Mouse (Mus musculus) midbrain, embryonic 14.5 days (tissue): ENCODE data around the gene Tnn. TPM values are rescaled to one million over a fixed set of nuclear protein-coding genes. Genes with fewer than 3 reads are reported as not detected.

Experiments used
- ATAC-seq: fragments of 200-750 bp; cut with Nextera tagmentation; 2 replicates; pipeline ENCODE4 v1.8.0; 2017; ENCODE audit warnings: moderate number of reproducible peaks, moderate library complexity; ENCODE audit not compliant: low FRiP score, low TSS enrichment
- DNase-seq: peaks from one replicate; pipeline ENCODE4 v3.0.0-alpha.2; 2015
- H3K27ac ChIP-seq: fragments of 300-500 bp; sonication (generic); replicated peaks from 2 replicates; pipeline ENCODE4 v1.5.1; 2014; ENCODE audit warnings: mild to moderate bottlenecking, low read depth, low read length, moderate library complexity
- H3K27me3 ChIP-seq: fragments of 300-500 bp; sonication (generic); 2 replicates; pipeline ENCODE4 v1.6.1; 2014; ENCODE audit warnings: low read length, control low read depth, mixed read lengths; ENCODE audit not compliant: control insufficient read depth, insufficient read depth
- H3K36me3 ChIP-seq: fragments of 300-500 bp; sonication (generic); 2 replicates; pipeline ENCODE4 v1.6.1; 2014; ENCODE audit warnings: low read length, control low read depth; ENCODE audit not compliant: control insufficient read depth, insufficient read depth
- H3K4me1 ChIP-seq: fragments of 300-500 bp; sonication (generic); 2 replicates; pipeline ENCODE4 v1.6.1; 2014; ENCODE audit warnings: mild to moderate bottlenecking, antibody characterized with exemption, low read length, control low read depth; ENCODE audit not compliant: control insufficient read depth, insufficient read depth
- H3K4me2 ChIP-seq: fragments of 300-500 bp; sonication (generic); 2 replicates; pipeline ENCODE4 v1.6.1; 2014; ENCODE audit warnings: mild to moderate bottlenecking, low read length, moderate library complexity
- H3K4me3 ChIP-seq: fragments of 300-500 bp; sonication (generic); replicated peaks from 2 replicates; pipeline ENCODE4 v1.5.1; 2014; ENCODE audit warnings: low read depth, low read length
- H3K9ac ChIP-seq: fragments of 300-500 bp; sonication (generic); replicated peaks from 2 replicates; pipeline ENCODE4 v1.6.1; 2014; ENCODE audit warnings: mild to moderate bottlenecking, low read length, moderate library complexity
- H3K9me3 ChIP-seq: fragments of 300-500 bp; sonication (generic); 2 replicates; pipeline ENCODE4 v1.6.1; 2016; ENCODE audit warnings: low read length, control low read depth, mixed read lengths; ENCODE audit not compliant: control insufficient read depth
- WGBS: fragments of 180-500 bp; shearing (Covaris S2); extraction: QIAGEN DNeasy Blood & Tissue Kit; methylation state at CpG from one replicate; pipeline ENCODE4 v1.1.7; 2014; 5-methylcytosine and 5-hydroxymethylcytosine counted together
- polyA plus RNA-seq: library from polyadenylated mRNA; unstranded; fragments of >200 nt; fragmentation: Nextera tagmentation; extraction: Ambion mirVana; gene quantifications from 2 replicates; pipeline ENCODE4 v1.2.1, GENCODE M21; 2014

Tnn gene
- polyA plus RNA-seq, 1 experiment from 2014 or later: 0.04 TPM

DNA sequence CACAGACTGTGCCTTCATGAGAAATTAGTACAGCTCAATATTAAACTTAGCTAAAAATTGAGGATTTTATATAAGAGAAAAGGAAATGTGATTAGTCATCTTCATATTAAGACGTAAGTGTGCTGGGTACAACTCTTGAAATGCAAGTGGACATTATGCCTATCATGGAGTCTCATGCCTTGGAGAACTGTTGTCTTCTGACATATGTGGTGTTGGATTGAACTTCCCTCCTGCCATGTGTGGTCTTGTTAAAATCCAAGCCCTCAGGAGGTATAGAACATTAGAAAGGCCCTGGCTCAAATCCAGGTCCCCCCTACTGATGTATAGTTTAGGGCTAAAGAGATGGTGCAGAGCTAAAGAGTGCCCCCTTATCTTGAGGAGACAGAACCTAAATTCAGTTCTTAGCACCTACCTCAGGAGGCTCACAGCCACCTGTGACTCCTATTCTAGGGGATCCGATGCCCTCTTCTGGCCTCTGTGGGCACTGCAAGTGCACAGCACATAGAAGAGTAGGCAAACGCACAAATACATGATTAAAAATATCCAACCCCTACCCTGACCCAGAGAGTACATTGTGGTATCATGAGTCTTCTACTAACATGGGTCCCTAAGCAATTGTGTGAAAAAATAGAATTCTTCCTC is 91.5 kb downstream of the Tnn start:
- Histone ChIP-seq H3K4me3 (no peak overlapping the region), H3K36me3 (no peaks in the 10 kb centered on the region), H3K9me3 (peaks cover under 1% of the 10 kb centered on the region; the same call in 1 of the 2 replicates), H3K27me3 (no peaks in the 10 kb centered on the region), H3K4me2 (no peak overlapping the region), H3K27ac (no peak overlapping the region), H3K4me1 (no peaks in the 10 kb centered on the region), H3K9ac (no peak overlapping the region)
- ATAC-seq (no peak), DNase-seq (no peak)
- 58% methylated on average over 3 of the region's 3 CpGs for WGBS

DNA sequence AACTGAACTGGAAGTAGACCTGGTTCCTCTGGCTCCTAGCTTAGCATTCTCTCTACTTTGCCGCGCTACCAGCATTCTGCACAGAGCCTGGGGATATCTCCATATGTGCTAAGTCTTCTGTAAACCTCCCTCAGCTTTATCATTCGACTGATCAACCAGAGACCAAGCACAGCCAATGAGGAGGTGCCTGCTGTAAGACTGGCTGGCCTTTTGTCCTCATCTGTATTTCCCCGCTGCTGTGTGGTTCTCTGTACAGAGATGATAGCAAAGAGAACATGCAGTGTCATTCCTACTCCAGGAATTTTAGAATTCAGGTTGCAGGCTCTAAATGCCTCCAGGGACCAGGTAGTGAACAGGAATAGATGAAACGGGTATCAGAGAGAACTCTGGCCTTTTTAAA is 92.1 kb downstream of the Tnn start:
- no peaks in the 10 kb centered on the region for H3K36me3 ChIP-seq
- no peak for DNase-seq
- H3K4me2 ChIP-seq: no peak overlapping the region
- no peak overlapping the region for H3K4me3 ChIP-seq
- H3K9ac ChIP-seq: no peak overlapping the region
- no peaks in the 10 kb centered on the region for H3K9me3 ChIP-seq
- no peak for ATAC-seq
- WGBS: 88% methylated on average over 5 of the region's 5 CpGs
- no peaks in the 10 kb centered on the region for H3K4me1 ChIP-seq
- no peaks in the 10 kb centered on the region for H3K27me3 ChIP-seq
- H3K27ac ChIP-seq: no peak overlapping the region

- Histone ChIP-seq H3K4me3 (no peak overlapping the region), H3K27ac (no peak overlapping the region), H3K4me2 (no peak overlapping the region), H3K27me3 (no peaks in the 10 kb centered on the region), H3K9me3 (no peaks in the 10 kb centered on the region), H3K9ac (no peak overlapping the region), H3K36me3 (no peaks in the 10 kb centered on the region), H3K4me1 (no peaks in the 10 kb centered on the region)
- DNase-seq: no peak
- WGBS: 79% methylated on average over 6 of the region's 6 CpGs
- no peak for ATAC-seq
Observed at GRCm38 (mm10) chr1:160060542-160060941, 92.8 kb downstream of the Tnn start.

GRCm38 (mm10) chr1:160059908-160060307 is 93.5 kb downstream of the Tnn start:
- H3K9me3 ChIP-seq: no peaks in the 10 kb centered on the region
- DNase-seq: no peak
- no peaks in the 10 kb centered on the region for H3K27me3 ChIP-seq
- H3K4me1 ChIP-seq: no peaks in the 10 kb centered on the region
- no peak overlapping the region for H3K27ac ChIP-seq
- no peak for ATAC-seq
- no peak overlapping the region for H3K9ac ChIP-seq
- H3K36me3 ChIP-seq: no peaks in the 10 kb centered on the region
- H3K4me2 ChIP-seq: no peak overlapping the region
- WGBS: 94% methylated on average over 1 of the region's 1 CpGs
- no peak overlapping the region for H3K4me3 ChIP-seq

GRCm38 (mm10) chr1:160057657-160058056 is 95.7 kb downstream of the Tnn start:
- H3K9me3 ChIP-seq: no peaks in the 10 kb centered on the region
- DNase-seq (no peak), ATAC-seq (no peak)
- H3K4me3 ChIP-seq: no peak overlapping the region
- H3K27ac ChIP-seq: no peak overlapping the region
- no peaks in the 10 kb centered on the region for H3K27me3 ChIP-seq
- H3K9ac ChIP-seq: no peak overlapping the region
- H3K4me1 ChIP-seq: no peaks in the 10 kb centered on the region
- 71% methylated on average over 3 of the region's 3 CpGs for WGBS
- no peak overlapping the region for H3K4me2 ChIP-seq
- H3K36me3 ChIP-seq: no peaks in the 10 kb centered on the region

- no peaks in the 10 kb centered on the region for H3K4me1 ChIP-seq
- no peak for DNase-seq
- no peaks in the 10 kb centered on the region for H3K36me3 ChIP-seq
- no peak for ATAC-seq
- 86% methylated on average over 5 of the region's 5 CpGs for WGBS
- H3K4me3 ChIP-seq: no peak overlapping the region
- H3K4me2 ChIP-seq: no peak overlapping the region
- no peaks in the 10 kb centered on the region for H3K9me3 ChIP-seq
- H3K27me3 ChIP-seq: no peaks in the 10 kb centered on the region
- no peak overlapping the region for H3K27ac ChIP-seq
- no peak overlapping the region for H3K9ac ChIP-seq
Observed at GRCm38 (mm10) chr1:160054366-160055078, 98.9 kb downstream of the Tnn start.

GRCm38 (mm10) chr1:160053510-160054305 is 99.7 kb downstream of the Tnn start:
- no peak for ATAC-seq
- WGBS: 86% methylated on average over 5 of the region's 5 CpGs
- Histone ChIP-seq H3K27me3 (no peaks in the 10 kb centered on the region), H3K36me3 (no peaks in the 10 kb centered on the region), H3K4me1 (no peaks in the 10 kb centered on the region), H3K4me2 (no peak overlapping the region), H3K9ac (no peak overlapping the region), H3K9me3 (no peaks in the 10 kb centered on the region), H3K4me3 (no peak overlapping the region), H3K27ac (no peak overlapping the region)
- DNase-seq: no peak

GRCm38 (mm10) chr1:160052556-160053315 is 100.6 kb downstream of the Tnn start:
- H3K36me3 ChIP-seq: no peaks in the 10 kb centered on the region
- H3K4me2 ChIP-seq: no peak overlapping the region
- no peak overlapping the region for H3K9ac ChIP-seq
- no peak overlapping the region for H3K27ac ChIP-seq
- ATAC-seq: no peak
- 98% methylated on average over 2 of the region's 2 CpGs for WGBS
- H3K9me3 ChIP-seq: no peaks in the 10 kb centered on the region
- no peaks in the 10 kb centered on the region for H3K4me1 ChIP-seq
- no peak overlapping the region for H3K4me3 ChIP-seq
- no peak for DNase-seq
- H3K27me3 ChIP-seq: no peaks in the 10 kb centered on the region
